Mouse (Mus musculus) small intestine, adult 2 months (tissue): ENCODE results near the gene Mrtfa. TPM values are rescaled to one million over a fixed set of nuclear protein-coding genes. Genes with fewer than 3 reads are reported as not detected.

Experiments used
- H3K27ac ChIP-seq: fragments of 200-500 bp; 2 replicates; pipeline ENCODE4 v1.5.1; 2012; ENCODE audit warnings: low read depth, low read length, control low read depth, inconsistent platforms; ENCODE audit not compliant: insufficient read depth
- H3K27me3 ChIP-seq: fragments of 200-500 bp; 2 replicates; pipeline ENCODE4 v1.6.1; 2012; ENCODE audit warnings: mild to moderate bottlenecking, moderate library complexity, low read length, inconsistent platforms; ENCODE audit not compliant: control insufficient read depth, insufficient read depth
- H3K36me3 ChIP-seq: fragments of 200-500 bp; 2 replicates; pipeline ENCODE4 v1.6.1; 2012; ENCODE audit warnings: mild to moderate bottlenecking, low read length, control low read depth, inconsistent platforms; ENCODE audit not compliant: control insufficient read depth, insufficient read depth
- H3K4me1 ChIP-seq: fragments of 200-500 bp; 2 replicates; pipeline ENCODE4 v1.6.1; 2012; ENCODE audit warnings: low read length, inconsistent platforms, mixed read lengths; ENCODE audit not compliant: control insufficient read depth, insufficient read depth, insufficient read length
- H3K4me3 ChIP-seq: fragments of 200-500 bp; 2 replicates; pipeline ENCODE4 v1.5.1; 2012; ENCODE audit warnings: low read depth, mild to moderate bottlenecking, control low read depth, inconsistent platforms, low read length, moderate library complexity
- CTCF ChIP-seq: fragments of 200-500 bp; IDR thresholded peaks from 2 replicates; pipeline ENCODE4 v1.5.1; 2012; ENCODE audit warnings: low read depth, mild to moderate bottlenecking, control low read depth, inconsistent platforms, low read length, moderate library complexity, mixed read lengths; ENCODE audit not compliant: insufficient replicate concordance, insufficient read length; ENCODE audit errors: extremely low read depth
- POLR2A ChIP-seq: fragments of 200-500 bp; IDR thresholded peaks from 2 replicates; pipeline ENCODE4 v1.6.1; 2012; ENCODE audit warnings: low read depth, mild to moderate bottlenecking, control low read depth, inconsistent platforms, low read length, moderate library complexity
- WGBS: fragments of 180-500 bp; shearing (Covaris S2); methylation state at CpG from one replicate; pipeline ENCODE4 v1.1.7; 2018; 5-methylcytosine and 5-hydroxymethylcytosine counted together
- polyA plus RNA-seq: library from polyadenylated mRNA; depleted of rRNA; stranded (reverse); fragments of >200 nt; gene quantifications from 2 replicates; pipeline ENCODE4 v1.2.3, GENCODE M21; 2012

Mrtfa gene
- polyA plus RNA-seq, 1 experiment = 34.5 TPM

GRCm38 (mm10) chr15:81184913-81185312 lies 5.6 kb downstream of the Mrtfa start:
- TF ChIP-seq POLR2A (no peak), CTCF (no peak)
- no peak overlapping the region for H3K4me3 ChIP-seq

GRCm38 (mm10) chr15:81181233-81181632 lies 9.3 kb downstream of the Mrtfa start:
- 75% methylated on average over 2 of the region's 2 CpGs for WGBS
- Histone ChIP-seq H3K36me3 (0 out of 2 replicates have a peak, but pooled peaks cover 1% of the 10 kb centered on the region), H3K4me3 (no peak overlapping the region), H3K27me3 (no peaks in the 10 kb centered on the region), H3K4me1 (0 out of 2 replicates have a peak, but pooled peaks cover 2% of the 10 kb centered on the region), H3K27ac (no peak overlapping the region)
- no peak for TF ChIP-seq CTCF
- TF ChIP-seq POLR2A = no peak

More at GRCm38 (mm10) chr15:81184913-81185312, 5.6 kb downstream of the Mrtfa start:
- WGBS = 42% methylated on average over 1 of the region's 1 CpGs
- H3K36me3 ChIP-seq = no peaks in the 10 kb centered on the region
- no peaks in the 10 kb centered on the region for H3K27me3 ChIP-seq
- no peak overlapping the region for H3K27ac ChIP-seq
- 0 out of 2 replicates have a peak, but pooled peaks cover 2% of the 10 kb centered on the region for H3K4me1 ChIP-seq

GRCm38 (mm10) chr15:81179523-81179922 lies 11.0 kb downstream of the Mrtfa start:
- no peaks in the 10 kb centered on the region for H3K27me3 ChIP-seq
- 86% methylated on average over 2 of the region's 2 CpGs for WGBS
- H3K36me3 ChIP-seq = peaks cover 4% of the 10 kb centered on the region; the same call in 1 of the 2 replicates
- H3K4me1 ChIP-seq = peaks cover 2% of the 10 kb centered on the region; the same call in 1 of the 2 replicates
- H3K4me3 ChIP-seq = no peak overlapping the region
- TF ChIP-seq POLR2A (no peak), CTCF (no peak)
- no peak overlapping the region for H3K27ac ChIP-seq

GRCm38 (mm10) chr15:81178703-81179102 lies 11.9 kb downstream of the Mrtfa start:
- WGBS = 83% methylated on average over 11 of the region's 11 CpGs
- no peak for TF ChIP-seq POLR2A
- no peak for TF ChIP-seq CTCF
- peaks cover 2% of the 10 kb centered on the region; the same call in 1 of the 2 replicates for H3K4me1 ChIP-seq
- peaks cover 5% of the 10 kb centered on the region; the same call in 1 of the 2 replicates for H3K36me3 ChIP-seq
- H3K27ac ChIP-seq = no peak overlapping the region
- H3K27me3 ChIP-seq = no peaks in the 10 kb centered on the region
- H3K4me3 ChIP-seq = no peak overlapping the region

GRCm38 (mm10) chr15:81177860-81178259 lies 12.7 kb downstream of the Mrtfa start:
- WGBS = 90% methylated on average over 7 of the region's 7 CpGs
- no peak overlapping the region for H3K27ac ChIP-seq
- TF ChIP-seq POLR2A = no peak
- no peak for TF ChIP-seq CTCF
- H3K4me1 ChIP-seq = peaks cover 2% of the 10 kb centered on the region; the same call in 1 of the 2 replicates
- no peaks in the 10 kb centered on the region for H3K27me3 ChIP-seq
- no peak overlapping the region for H3K4me3 ChIP-seq
- H3K36me3 ChIP-seq = peaks cover 5% of the 10 kb centered on the region; the same call in 1 of the 2 replicates

GRCm38 (mm10) chr15:81175633-81176032 lies 14.9 kb downstream of the Mrtfa start:
- Histone ChIP-seq H3K36me3 (peaks cover 5% of the 10 kb centered on the region; the same call in 1 of the 2 replicates), H3K27ac (no peak overlapping the region), H3K4me1 (no peaks in the 10 kb centered on the region; the same call in 1 of the 2 replicates), H3K27me3 (no peaks in the 10 kb centered on the region), H3K4me3 (no peak overlapping the region)
- WGBS = 78% methylated on average over 3 of the region's 3 CpGs
- TF ChIP-seq POLR2A = no peak
- no peak for TF ChIP-seq CTCF

GRCm38 (mm10) chr15:81172259-81172658 lies 18.3 kb downstream of the Mrtfa start:
- 91% methylated on average over 8 of the region's 8 CpGs for WGBS
- TF ChIP-seq POLR2A = no peak
- TF ChIP-seq CTCF = no peak
- peaks cover 4% of the 10 kb centered on the region; the same call in 1 of the 2 replicates for H3K36me3 ChIP-seq
- H3K27ac ChIP-seq = no peak overlapping the region
- peaks cover 8% of the 10 kb centered on the region; the same call in 1 of the 2 replicates for H3K4me1 ChIP-seq
- H3K4me3 ChIP-seq = no peak overlapping the region
- H3K27me3 ChIP-seq = no peaks in the 10 kb centered on the region
